Mouse (Mus musculus): ENCODE results near the gene Lingo2.
"Not testable (repeated sequence)": the region's sequence is repeated elsewhere in the genome, so short reads cannot be mapped to it uniquely, and the experiment has no call there.

The Lingo2 gene

DNA sequence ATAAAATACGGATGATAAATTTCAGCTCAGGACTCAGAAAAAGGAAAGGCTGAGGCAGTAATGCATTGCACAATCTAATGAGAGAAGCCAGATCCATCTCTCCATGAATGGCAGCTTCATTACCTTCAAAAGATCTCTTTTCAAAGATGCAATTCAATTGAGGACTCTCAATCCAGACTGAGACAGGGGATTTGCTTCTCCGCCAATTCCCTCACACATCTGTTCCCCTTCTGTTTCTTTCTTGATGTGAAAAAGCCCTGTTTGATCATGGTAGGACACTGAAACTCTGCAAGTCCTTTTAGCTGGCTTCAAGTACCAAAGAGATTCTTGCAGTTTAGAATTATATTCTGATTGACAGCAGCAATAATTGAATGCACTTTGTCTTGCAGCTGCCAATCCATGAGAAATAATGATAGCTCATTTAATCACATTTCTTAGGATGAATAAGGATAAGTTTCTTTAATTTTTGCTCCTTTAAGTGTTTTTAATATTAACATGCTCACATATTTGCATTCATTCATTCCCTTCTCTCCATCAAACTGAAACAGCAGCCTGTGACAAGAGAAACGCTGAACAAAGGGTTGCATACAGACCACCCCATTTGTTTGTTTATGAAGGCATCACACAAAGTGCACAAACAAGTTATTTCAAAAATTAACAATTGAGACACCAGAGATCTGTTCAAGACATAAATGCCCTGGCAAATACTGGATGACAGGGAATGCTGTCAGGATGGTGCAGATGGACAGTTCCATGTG is 870.3 kb downstream of the Lingo2 start:
- DNase-seq (ENCODE audit: low spot score in 2 of 2): no peak

DNA sequence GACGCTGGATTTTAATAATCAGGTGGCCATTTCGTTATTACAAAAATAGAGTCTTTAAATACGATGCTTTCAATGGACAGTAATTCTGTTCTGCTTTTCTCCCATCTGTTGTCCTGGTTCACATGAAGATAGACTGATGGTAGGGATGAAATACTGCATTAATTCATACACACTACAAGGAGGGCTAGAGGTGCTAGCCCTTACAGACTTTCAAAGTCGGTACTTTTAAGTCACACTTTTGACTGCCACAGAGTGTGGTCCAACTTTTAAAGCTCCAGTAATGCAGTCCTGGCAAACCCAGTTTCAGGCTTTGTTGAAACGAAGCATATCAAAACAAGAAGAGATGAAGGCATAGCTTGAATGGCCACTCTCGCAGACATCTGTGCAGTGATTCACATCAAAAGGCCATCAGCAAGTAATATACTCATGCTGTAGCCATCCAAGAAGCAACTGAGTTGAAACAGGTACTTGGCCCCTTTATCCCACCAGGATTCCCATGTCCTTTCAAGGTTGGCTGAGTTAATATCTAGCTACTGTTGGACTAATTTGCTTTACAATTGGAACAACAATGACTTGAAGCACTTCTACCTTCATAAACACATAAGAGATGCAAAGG is 872.5 kb downstream of the Lingo2 start:
- DNase-seq (ENCODE audit: low spot score in 2 of 2): no peak

DNA sequence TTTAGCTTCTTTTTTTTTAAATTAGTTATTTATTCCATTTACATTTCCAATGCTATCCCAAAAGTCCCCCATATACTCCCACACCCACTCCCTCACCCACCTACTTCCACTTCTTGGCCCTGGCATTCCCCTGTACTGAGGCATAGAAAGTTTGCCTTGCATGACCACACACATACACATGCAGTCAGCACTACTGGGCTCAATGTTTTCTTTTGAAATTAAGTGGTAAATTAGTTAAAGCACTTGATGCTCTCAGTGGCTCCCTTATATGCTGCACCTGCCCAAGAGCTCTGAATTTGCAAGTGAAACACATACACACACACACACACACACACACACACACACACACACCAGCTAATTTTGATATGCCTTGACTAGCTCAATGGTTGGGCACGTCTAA is 886.8 kb downstream of the Lingo2 start:
- not testable (repeated sequence) for DNase-seq (ENCODE audit: low spot score in 2 of 2)

- no peak for DNase-seq (ENCODE audit: low spot score in 2 of 2)
Observed at GRCm38 (mm10) chr4:36052791-36053376, 898.7 kb downstream of the Lingo2 start.

- DNase-seq (ENCODE audit: low spot score in 2 of 2): peak; percentile 34 to 45
Observed at GRCm38 (mm10) chr4:36040361-36040760, 911.2 kb downstream of the Lingo2 start.

GRCm38 (mm10) chr4:36038742-36039141 is 912.8 kb downstream of the Lingo2 start:
- DNase-seq (ENCODE audit: low spot score in 2 of 2): no peak

GRCm38 (mm10) chr4:36032039-36032438 is 919.5 kb downstream of the Lingo2 start:
- DNase-seq (ENCODE audit: low spot score in 2 of 2): no peak

- no peak for DNase-seq (ENCODE audit: low spot score in 2 of 2)
Observed at GRCm38 (mm10) chr4:36014181-36014580, 937.4 kb downstream of the Lingo2 start.

- DNase-seq (ENCODE audit: low spot score in 2 of 2): no peak
Observed at GRCm38 (mm10) chr4:35992005-35992763, 959.4 kb downstream of the Lingo2 start.

DNA sequence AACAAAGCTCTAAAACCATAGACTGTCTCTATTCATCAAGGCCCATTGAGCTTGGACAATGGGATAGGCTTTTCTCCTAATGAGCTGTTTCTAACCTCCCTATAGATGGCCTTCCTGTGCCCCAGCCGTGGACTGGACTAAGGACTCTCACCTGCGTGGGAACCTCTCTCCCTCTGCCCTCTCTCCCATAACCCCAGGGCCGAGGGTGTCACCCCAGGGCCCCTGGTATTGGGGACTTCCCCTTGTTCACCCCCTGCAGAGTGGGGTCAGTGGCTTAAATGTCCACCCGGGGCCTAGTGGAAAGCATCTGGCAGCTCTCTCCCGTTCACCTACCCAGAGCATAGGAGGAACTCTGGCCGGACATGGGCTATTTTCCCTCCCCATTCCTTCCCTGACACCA is 965.5 kb downstream of the Lingo2 start:
- no peak for DNase-seq (ENCODE audit: low spot score in 2 of 2)

DNA sequence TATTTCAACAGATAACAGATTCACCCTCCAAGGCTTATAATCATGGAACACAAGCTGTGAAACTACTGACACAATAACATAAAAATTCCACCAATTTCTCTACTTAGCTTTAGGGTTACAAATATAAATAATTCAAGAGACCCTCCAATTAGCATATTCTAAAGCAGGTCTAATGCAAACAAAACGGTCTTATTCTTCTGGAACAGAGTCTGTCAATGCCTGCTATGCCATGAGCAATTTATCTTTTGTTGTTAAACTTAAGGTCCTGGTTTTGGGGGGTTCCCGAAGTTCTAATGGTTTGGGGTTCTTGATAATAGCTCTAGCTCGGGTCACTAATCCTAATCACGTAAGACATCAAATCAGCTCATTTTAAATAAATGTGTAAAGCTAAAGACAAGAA is 988.0 kb downstream of the Lingo2 start:
- no peak for DNase-seq (ENCODE audit: low spot score in 2 of 2)

- no peak for DNase-seq (ENCODE audit: low spot score in 2 of 2)
Observed at GRCm38 (mm10) chr4:35951894-35952293, 999.7 kb downstream of the Lingo2 start.

GRCm38 (mm10) chr4:35951251-35951650 is 1000.3 kb downstream of the Lingo2 start:
- no peak for DNase-seq (ENCODE audit: low spot score in 2 of 2)

DNA sequence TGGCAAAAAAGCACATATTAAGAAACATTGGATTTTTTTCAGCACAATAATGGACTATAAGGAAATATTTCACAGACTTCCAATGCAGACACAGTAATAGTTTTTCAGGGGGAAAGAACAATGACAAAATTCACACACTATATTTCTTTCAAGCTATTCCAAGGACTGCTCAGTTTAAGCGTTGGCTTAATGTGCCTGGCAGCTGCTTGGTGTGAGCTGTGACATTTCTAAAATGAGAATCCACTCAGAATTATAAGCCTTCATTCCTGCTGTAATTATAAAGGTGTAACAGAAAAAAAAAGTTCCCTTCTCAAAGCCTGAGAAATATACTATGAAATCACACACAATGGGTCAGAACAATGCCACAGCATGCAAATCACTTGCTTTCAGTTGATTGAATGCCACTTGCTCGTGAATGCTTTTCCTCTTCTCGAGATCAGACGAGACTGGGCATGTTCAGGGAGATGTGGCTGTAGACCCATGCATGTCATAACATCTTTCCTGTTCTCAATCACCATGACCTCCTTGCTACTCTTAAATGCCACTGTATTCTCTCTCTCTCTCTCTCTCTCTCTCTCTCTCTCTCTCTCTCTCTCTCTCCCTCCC is 1017.4 kb downstream of the Lingo2 start:
- DNase-seq (ENCODE audit: low spot score in 2 of 2): peak in 1 of 2 experiments; percentile 17

GRCm38 (mm10) chr4:35927722-35928121 is 1023.8 kb downstream of the Lingo2 start:
- DNase-seq (ENCODE audit: low spot score in 2 of 2): no peak

DNA sequence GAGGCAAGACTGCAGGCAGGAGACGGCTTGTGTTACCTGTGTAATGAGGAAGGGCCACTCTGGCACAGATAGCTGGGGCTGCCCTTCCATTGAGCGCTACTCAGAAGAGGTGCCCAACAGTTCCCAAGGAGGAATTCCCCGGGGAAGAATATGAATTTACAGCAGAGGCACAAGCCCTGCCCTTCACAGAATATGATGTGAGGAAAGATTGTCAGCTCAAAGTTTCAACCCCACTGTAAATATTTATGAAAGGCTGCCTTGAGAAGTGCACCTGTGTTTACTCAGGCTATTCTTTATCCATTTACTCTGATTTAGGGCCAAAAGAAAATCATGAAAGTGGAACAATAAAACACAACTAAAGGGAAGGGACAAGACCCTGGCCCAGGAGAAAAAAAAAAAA is 1034.1 kb downstream of the Lingo2 start:
- DNase-seq (ENCODE audit: low spot score in 2 of 2): no peak

DNA sequence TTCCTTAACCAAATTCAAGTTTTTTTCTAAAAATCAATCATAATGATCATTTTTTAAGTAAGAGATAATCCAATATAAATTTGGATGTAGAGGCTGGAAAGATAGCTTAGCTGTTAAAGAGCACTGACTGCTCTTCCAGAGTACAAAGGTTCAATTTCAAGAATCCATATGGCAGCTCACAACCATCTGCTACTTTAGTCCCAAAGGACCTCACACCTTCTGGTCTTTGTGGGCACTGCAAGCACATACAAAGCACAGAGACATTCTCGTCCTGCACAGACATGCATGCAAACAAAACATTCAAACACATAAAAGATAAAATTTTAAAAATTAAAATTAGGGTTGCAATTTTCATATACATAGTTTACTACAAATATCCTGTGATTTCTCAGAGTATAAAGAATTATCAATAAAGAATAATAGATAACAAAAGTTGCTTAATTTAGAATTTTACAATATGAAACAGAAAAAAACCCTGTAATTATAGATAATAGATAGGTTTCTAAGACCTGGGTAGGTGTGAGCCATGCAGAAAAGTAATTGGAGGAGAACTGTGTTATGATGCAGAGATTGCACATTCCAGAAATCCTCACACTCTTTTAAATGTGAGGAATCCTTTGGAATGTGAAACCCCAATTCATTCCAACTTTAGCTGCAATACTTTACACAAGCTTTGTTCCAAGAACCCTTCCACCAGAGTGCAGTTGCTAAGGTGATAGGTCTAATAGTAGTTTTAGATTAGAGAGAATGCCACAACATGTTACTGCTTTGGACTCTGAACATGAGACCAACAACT is 1053.6 kb downstream of the Lingo2 start:
- DNase-seq (ENCODE audit: low spot score in 2 of 2): no peak

- no peak for DNase-seq (ENCODE audit: low spot score in 2 of 2)
Observed at GRCm38 (mm10) chr4:35885591-35886542, 1065.7 kb downstream of the Lingo2 start.

DNA sequence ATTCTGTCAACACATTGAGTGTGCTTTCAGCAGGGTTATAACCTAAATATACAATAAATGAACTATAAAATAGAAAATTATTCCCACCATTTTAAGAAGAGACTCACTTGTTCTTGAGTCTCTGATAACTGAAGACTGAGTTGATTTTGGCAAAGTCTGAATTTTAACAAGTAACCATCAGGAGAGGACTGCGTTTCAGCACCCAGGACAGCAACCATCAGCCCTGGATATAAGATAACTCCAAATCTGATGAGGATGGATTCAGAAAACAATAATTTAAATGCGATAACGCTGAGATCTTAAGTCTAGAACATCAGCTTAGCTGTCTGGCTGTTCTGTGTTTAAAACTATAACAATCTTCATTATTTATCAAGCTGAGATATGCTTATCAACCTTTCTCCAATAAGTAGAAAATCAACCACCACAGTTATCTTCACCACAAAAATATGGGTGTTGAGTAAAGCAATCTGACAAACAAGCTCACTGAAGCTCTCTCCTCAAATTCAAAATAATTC is 1066.5 kb downstream of the Lingo2 start:
- no peak for DNase-seq (ENCODE audit: low spot score in 2 of 2)

DNA sequence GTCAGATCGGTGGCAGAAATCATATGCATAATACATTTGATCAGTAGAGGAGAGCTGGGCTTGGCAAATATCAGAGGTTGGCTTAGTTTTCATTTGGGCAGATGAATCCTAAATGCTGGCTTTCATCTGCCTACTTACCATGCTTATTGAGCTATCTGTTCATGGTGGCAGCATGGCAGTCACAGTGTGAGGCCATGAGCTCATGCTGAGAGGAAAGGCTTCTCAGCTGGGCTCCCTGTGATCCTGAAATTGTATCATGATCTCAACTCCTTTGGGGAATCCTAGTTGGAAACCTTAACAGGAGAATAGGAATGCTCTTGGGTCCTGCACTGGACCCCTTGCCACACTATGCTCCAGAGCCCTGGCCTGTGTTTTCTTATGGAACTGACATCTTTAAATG is 1105.0 kb downstream of the Lingo2 start:
- DNase-seq (ENCODE audit: low spot score in 2 of 2): no peak
